Mouse (Mus musculus) heart, embryonic 16.5 days (tissue): ENCODE data around the gene Hunk. TPM values are rescaled to one million over a fixed set of nuclear protein-coding genes. Genes with fewer than 3 reads are reported as not detected.
A peak's percentile ranks its signal among the peaks of the same experiment; 100 is the strongest.

Experiments
- ATAC-seq: fragments of 200-750 bp; cut with Nextera tagmentation; replicated peaks from 2 replicates; pipeline ENCODE4 v1.8.0; 2017; ENCODE audit warnings: moderate number of reproducible peaks; ENCODE audit not compliant: insufficient read depth, low FRiP score; ENCODE audit errors: extremely low read depth
- H3K27ac ChIP-seq: fragments of 300-500 bp; sonication (generic); 2 replicates; pipeline ENCODE4 v1.5.1; 2014; ENCODE audit warnings: mild to moderate bottlenecking, low read length, control low read depth, moderate library complexity
- H3K27me3 ChIP-seq: fragments of 300-500 bp; sonication (generic); 2 replicates; pipeline ENCODE4 v1.6.1; 2014; ENCODE audit warnings: low read length, mixed read lengths; ENCODE audit not compliant: control insufficient read depth, insufficient read depth
- H3K36me3 ChIP-seq: fragments of 300-500 bp; sonication (generic); 2 replicates; pipeline ENCODE4 v1.6.1; 2014; ENCODE audit not compliant: control insufficient read depth, insufficient read depth
- H3K4me1 ChIP-seq: fragments of 300-500 bp; sonication (generic); 2 replicates; pipeline ENCODE4 v1.6.1; 2014; ENCODE audit warnings: low read length, mixed read lengths; ENCODE audit not compliant: control insufficient read depth, insufficient read depth
- H3K4me2 ChIP-seq: fragments of 300-500 bp; sonication (generic); 2 replicates; pipeline ENCODE4 v1.6.1; 2014; ENCODE audit warnings: low read depth, mild to moderate bottlenecking, control low read depth, low read length
- H3K4me3 ChIP-seq: fragments of 300-500 bp; sonication (generic); 2 replicates; pipeline ENCODE4 v1.5.1; 2014; ENCODE audit warnings: mild to moderate bottlenecking, control low read depth, low read length
- H3K9ac ChIP-seq: fragments of 300-500 bp; sonication (generic); 2 replicates; pipeline ENCODE4 v1.6.1; 2014; ENCODE audit warnings: low read length, control low read depth
- H3K9me3 ChIP-seq: fragments of 300-500 bp; sonication (generic); replicated peaks from 2 replicates; pipeline ENCODE4 v1.6.1; 2016; ENCODE audit warnings: low read length; ENCODE audit not compliant: control insufficient read depth
- WGBS: fragments of 180-500 bp; shearing (Covaris S2); extraction: QIAGEN DNeasy Blood & Tissue Kit; methylation state at CpG from one replicate; pipeline ENCODE4 v1.1.7; 2014; 5-methylcytosine and 5-hydroxymethylcytosine counted together
- polyA plus RNA-seq: library from polyadenylated mRNA; unstranded; fragments of >200 nt; fragmentation: Nextera tagmentation; extraction: Ambion mirVana; gene quantifications from 2 replicates; pipeline ENCODE4 v1.2.1, GENCODE M21; 2015

Hunk gene
- polyA plus RNA-seq, 1 experiment from 2014 or later: 7.2 TPM

GRCm38 (mm10) chr16:90490066-90490465, 104.3 kb downstream of the Hunk start:
- Histone ChIP-seq H3K4me3 (no peak overlapping the region), H3K27ac (no peak overlapping the region), H3K4me1 (peaks cover 5% of the 10 kb centered on the region; the same call in 1 of the 2 replicates), H3K27me3 (no peaks in the 10 kb centered on the region), H3K9ac (no peak overlapping the region), H3K4me2 (no peak overlapping the region), H3K9me3 (no peaks in the 10 kb centered on the region), H3K36me3 (peaks cover 16% of the 10 kb centered on the region)
- WGBS: 68% methylated on average over 4 of the region's 4 CpGs
- ATAC-seq: 0 out of 2 replicates have a peak, but pooled peaks have one; percentile 23

GRCm38 (mm10) chr16:90491898-90492499, 106.2 kb downstream of the Hunk start:
- H3K27ac ChIP-seq: no peak overlapping the region
- peaks cover 5% of the 10 kb centered on the region; the same call in 1 of the 2 replicates for H3K4me1 ChIP-seq
- no peak for ATAC-seq
- H3K4me3 ChIP-seq: no peak overlapping the region
- H3K4me2 ChIP-seq: no peak overlapping the region
- no peaks in the 10 kb centered on the region for H3K9me3 ChIP-seq
- no peak overlapping the region for H3K9ac ChIP-seq
- peaks cover 25% of the 10 kb centered on the region for H3K36me3 ChIP-seq
- 34% methylated on average over 5 of the region's 5 CpGs for WGBS
- H3K27me3 ChIP-seq: no peaks in the 10 kb centered on the region

GRCm38 (mm10) chr16:90496930-90497329, 111.1 kb downstream of the Hunk start:
- no peak overlapping the region for H3K27ac ChIP-seq
- H3K9me3 ChIP-seq: no peaks in the 10 kb centered on the region
- no peak overlapping the region for H3K9ac ChIP-seq
- H3K36me3 ChIP-seq: peaks cover 22% of the 10 kb centered on the region
- no peak overlapping the region for H3K4me2 ChIP-seq
- no peak overlapping the region for H3K4me3 ChIP-seq
- peaks cover 4% of the 10 kb centered on the region; the same call in 1 of the 2 replicates for H3K4me1 ChIP-seq
- WGBS: 55% methylated on average over 11 of the region's 11 CpGs
- ATAC-seq: no peak
- H3K27me3 ChIP-seq: no peaks in the 10 kb centered on the region

- Histone ChIP-seq H3K27ac (no peak overlapping the region), H3K4me2 (no peak overlapping the region), H3K9ac (no peak overlapping the region), H3K36me3 (peaks cover 22% of the 10 kb centered on the region), H3K9me3 (no peaks in the 10 kb centered on the region), H3K4me1 (0 out of 2 replicates have a peak, but pooled peaks cover 2% of the 10 kb centered on the region), H3K27me3 (no peaks in the 10 kb centered on the region), H3K4me3 (no peak overlapping the region)
- no peak for ATAC-seq
- WGBS: 75% methylated on average over 16 of the region's 16 CpGs
These were observed 112.1 kb downstream of the Hunk start for GRCm38 (mm10) chr16:90497749-90498464.

GRCm38 (mm10) chr16:90500809-90501208, 115.0 kb downstream of the Hunk start:
- Histone ChIP-seq H3K4me2 (no peak overlapping the region), H3K27me3 (no peaks in the 10 kb centered on the region), H3K9ac (no peak overlapping the region), H3K27ac (no peak overlapping the region), H3K4me1 (0 out of 2 replicates have a peak, but pooled peaks cover 2% of the 10 kb centered on the region), H3K4me3 (no peak overlapping the region), H3K9me3 (no peaks in the 10 kb centered on the region), H3K36me3 (peaks cover 15% of the 10 kb centered on the region)
- 78% methylated on average over 6 of the region's 6 CpGs for WGBS
- no peak for ATAC-seq

GRCm38 (mm10) chr16:90505252-90505651, 119.4 kb downstream of the Hunk start:
- H3K4me3 ChIP-seq: no peak overlapping the region
- 0 out of 2 replicates have a peak, but pooled peaks cover 4% of the 10 kb centered on the region for H3K36me3 ChIP-seq
- ATAC-seq: no peak
- H3K27me3 ChIP-seq: no peaks in the 10 kb centered on the region
- WGBS: 84% methylated on average over 10 of the region's 10 CpGs
- H3K4me2 ChIP-seq: no peak overlapping the region
- no peaks in the 10 kb centered on the region for H3K4me1 ChIP-seq
- no peak overlapping the region for H3K27ac ChIP-seq
- H3K9ac ChIP-seq: no peak overlapping the region
- no peaks in the 10 kb centered on the region for H3K9me3 ChIP-seq

GRCm38 (mm10) chr16:90505680-90506079, 119.9 kb downstream of the Hunk start:
- ATAC-seq: no peak
- H3K4me2 ChIP-seq: no peak overlapping the region
- WGBS: 79% methylated on average over 2 of the region's 2 CpGs
- H3K4me3 ChIP-seq: no peak overlapping the region
- H3K9ac ChIP-seq: no peak overlapping the region
- no peaks in the 10 kb centered on the region for H3K9me3 ChIP-seq
- 0 out of 2 replicates have a peak, but pooled peaks cover under 1% of the 10 kb centered on the region for H3K4me1 ChIP-seq
- H3K36me3 ChIP-seq: 0 out of 2 replicates have a peak, but pooled peaks cover 4% of the 10 kb centered on the region
- no peak overlapping the region for H3K27ac ChIP-seq
- no peaks in the 10 kb centered on the region for H3K27me3 ChIP-seq

GRCm38 (mm10) chr16:90511551-90512296, 125.9 kb downstream of the Hunk start:
- no peak for ATAC-seq
- H3K27me3 ChIP-seq: no peaks in the 10 kb centered on the region
- no peaks in the 10 kb centered on the region for H3K36me3 ChIP-seq
- H3K4me1 ChIP-seq: 0 out of 2 replicates have a peak, but pooled peaks cover 4% of the 10 kb centered on the region
- no peaks in the 10 kb centered on the region for H3K9me3 ChIP-seq
- no peak overlapping the region for H3K4me3 ChIP-seq
- no peak overlapping the region; the same call in 1 of the 2 replicates for H3K4me2 ChIP-seq
- 74% methylated on average over 19 of the region's 19 CpGs for WGBS
- H3K9ac ChIP-seq: no peak overlapping the region
- peak overlapping the region; percentile 51 for H3K27ac ChIP-seq
